Mouse (Mus musculus): ENCODE data around the gene Nr2f1. TPM values are rescaled to one million over a fixed set of nuclear protein-coding genes. Genes with fewer than 3 reads are reported as not detected.

Nr2f1 gene
- total RNA-seq, 2 experiments from 2014 or later = 15.0 to 18.4 TPM

GRCm38 (mm10) chr13:78179312-78180097, 20.1 kb downstream of the Nr2f1 start:
- DNase-seq = no peak

DNA sequence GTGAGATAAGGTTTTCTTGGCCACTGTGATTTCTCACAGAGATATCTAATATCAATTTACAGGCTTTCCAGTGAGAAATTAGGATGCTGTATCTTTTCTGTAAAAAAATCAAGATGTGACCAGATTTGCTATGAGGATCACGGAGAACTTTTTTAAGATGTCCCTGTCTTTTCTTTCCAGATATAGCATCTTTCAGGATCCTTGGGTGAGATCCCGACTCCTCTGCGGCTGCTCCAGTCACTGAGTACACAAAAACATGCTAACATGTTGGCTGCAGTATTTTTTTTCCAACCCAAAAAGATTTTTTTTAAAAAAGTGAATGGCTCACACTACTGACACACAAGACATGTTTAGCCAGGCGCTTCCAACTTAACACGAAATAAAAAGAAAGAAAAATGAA, 20.8 kb downstream of the Nr2f1 start:
- no peak for DNase-seq

- no peak for DNase-seq
These were observed 21.5 kb downstream of the Nr2f1 start for GRCm38 (mm10) chr13:78178021-78178420.

DNA sequence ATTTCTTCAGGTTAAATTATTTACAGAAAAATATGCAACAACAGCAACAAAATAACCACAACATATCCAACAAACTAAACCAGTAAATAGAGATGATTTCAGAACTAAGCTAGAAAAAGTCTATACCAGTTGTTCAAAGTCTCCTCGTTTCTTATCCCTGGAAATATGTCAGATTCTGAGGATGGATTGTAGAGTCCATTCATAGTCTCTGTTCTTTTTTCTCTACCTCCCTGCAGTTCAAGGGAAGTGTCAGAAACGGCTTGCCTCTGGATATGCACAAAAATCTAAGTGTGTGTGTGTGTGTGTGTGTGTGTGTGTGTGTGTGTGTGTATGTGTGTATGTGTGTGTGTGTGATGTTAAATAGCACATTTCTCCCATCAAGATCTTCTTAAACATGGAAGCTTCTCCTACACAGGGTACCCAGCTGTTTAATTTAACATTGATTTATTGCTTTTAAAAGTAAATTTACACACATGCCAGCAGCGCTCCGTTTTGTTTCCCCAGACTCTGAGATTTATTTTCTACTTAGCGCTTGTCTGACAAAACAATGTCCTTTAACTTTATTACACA, 22.1 kb downstream of the Nr2f1 start:
- DNase-seq = no peak

GRCm38 (mm10) chr13:78175821-78176380, 23.7 kb downstream of the Nr2f1 start:
- DNase-seq = no peak

DNA sequence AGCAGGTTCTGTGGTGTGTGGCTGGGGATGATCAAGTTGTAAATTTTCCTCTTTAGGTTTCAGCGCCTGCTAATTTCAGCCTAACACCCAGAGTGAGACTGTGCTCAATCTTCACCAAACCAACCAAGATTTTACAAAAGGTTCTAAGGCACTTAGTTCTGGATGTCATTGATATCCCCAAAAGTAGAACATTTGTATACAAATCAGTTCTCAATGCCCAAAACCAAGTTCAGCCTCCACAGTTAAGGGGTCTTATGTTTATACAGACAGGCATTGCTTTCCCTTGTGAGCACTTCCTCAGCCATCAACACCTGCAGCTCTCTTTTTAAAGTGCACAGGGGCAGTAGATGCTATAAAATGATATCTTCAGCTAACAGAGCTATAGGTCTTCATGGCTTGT, 24.7 kb downstream of the Nr2f1 start:
- no peak for DNase-seq

DNA sequence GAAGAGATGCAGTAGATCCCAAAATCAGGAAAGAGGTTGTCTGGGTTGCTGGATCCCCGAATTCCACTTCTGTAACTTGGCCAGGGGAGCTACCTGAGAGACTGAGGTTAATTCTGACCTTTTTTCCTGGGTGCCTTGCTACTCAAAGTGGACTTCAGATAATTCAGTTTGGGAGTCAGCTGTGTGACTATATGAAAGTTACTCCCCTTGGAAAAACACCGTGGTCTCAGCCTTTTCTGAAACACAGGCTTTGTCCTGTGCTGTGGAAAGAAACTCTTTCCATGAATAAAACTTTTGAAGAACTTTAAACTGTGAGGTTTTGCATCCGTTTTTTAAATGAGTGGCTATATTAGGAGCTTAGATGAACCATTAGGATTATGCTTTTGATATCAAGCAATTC, 25.4 kb downstream of the Nr2f1 start:
- DNase-seq = no peak

DNA sequence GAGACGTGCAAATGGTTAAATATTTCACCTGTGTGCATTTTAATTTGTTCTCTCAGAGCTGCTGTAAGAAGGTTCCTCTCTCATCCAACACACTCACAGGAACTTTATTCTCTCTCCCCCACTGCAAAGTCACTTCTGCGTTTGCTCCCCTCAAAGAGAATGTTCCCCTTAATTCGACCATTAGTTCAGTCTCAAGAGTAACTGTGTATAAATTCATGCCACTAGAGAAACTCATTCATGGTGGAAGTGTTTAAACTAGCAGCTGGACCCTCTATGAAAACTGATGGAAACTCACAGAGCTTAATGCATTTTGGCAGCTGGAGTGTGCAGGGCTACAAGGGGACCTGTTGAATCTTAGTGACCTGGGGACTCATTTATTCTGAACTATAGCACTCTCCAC, 26.7 kb downstream of the Nr2f1 start:
- DNase-seq = no peak

DNA sequence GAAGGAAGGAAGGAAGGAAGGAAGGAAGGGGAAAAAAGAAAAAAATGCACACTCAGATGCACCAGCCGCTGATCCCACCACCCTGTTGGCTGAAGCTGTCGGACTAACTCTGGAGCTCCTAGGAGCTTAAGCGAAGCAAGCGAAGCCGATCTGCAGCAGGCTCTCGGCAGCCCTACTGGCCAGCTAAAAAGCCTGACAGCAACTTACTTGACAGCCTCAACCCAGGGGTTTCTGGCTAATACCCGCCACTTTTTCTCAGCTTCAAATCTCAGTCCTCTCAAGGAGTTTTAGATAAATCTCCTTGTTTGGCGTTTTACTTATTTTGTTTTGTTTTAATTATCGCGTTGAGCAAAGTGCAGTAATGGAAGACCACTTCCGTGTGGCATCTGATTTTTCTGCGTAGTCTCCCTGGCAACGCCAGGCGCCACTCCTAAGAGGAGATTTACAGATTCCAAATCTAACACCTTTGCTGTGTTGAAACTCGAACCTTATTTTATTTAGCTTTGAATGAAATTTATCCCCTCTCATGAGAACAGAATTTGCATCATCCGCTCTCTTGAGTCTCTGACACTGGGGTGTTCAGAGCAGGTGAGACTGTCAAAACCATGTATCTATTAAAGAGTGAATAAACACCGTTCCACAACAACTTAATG, 27.4 kb downstream of the Nr2f1 start:
- no peak for DNase-seq

GRCm38 (mm10) chr13:78171320-78171719, 28.2 kb downstream of the Nr2f1 start:
- DNase-seq = peak; percentile 66

- DNase-seq = no peak
These were observed 31.4 kb downstream of the Nr2f1 start for GRCm38 (mm10) chr13:78168166-78168565.

- DNase-seq = no peak
These were observed 34.6 kb downstream of the Nr2f1 start for GRCm38 (mm10) chr13:78164941-78165340.

DNA sequence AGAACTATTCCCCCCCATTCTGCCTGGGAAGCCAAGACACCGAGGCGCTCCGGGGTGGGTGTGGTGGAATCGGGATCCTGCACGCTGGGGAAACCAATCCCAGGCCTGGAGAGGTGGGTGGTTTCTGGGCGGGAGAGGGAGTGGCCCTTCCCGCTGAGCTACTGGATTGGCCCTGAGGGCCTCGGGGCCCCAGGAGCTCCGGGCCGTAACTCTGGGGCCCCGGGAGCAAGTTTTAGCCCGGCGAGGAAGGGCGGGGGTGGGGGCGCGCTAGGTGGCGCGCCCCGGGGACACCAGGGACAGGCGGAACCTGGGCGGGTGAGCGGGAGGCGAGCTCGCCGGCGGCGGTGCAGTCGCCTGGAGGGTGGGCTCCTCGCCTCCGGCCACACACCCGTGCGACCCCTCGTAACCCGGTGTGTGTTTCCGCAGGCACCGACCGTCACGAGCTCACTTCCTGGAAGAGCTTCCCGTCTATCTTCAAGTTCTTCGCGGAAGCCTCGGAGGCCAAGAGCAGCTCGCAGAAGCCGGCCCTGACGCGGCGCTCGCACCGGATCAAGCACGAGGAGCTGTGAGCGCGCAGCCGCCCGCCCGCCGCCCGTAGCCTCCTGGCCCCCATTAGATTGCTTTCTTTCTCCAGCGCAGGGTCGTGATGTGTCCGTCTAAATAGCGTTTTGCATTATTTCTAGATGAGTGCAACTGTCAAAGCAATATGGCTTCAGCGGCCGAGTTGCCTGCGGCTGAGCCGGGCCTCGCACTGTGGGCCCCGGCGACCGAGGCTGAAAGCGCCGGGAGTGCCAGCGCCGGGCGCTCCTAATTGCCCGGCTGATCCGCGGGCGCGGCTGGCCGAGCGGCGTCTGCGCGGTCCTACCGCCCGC, 36.2 kb downstream of the Nr2f1 start:
- peak; percentile 85 for DNase-seq

- DNase-seq = no peak
These were observed 37.4 kb downstream of the Nr2f1 start for GRCm38 (mm10) chr13:78162149-78162548.

DNA sequence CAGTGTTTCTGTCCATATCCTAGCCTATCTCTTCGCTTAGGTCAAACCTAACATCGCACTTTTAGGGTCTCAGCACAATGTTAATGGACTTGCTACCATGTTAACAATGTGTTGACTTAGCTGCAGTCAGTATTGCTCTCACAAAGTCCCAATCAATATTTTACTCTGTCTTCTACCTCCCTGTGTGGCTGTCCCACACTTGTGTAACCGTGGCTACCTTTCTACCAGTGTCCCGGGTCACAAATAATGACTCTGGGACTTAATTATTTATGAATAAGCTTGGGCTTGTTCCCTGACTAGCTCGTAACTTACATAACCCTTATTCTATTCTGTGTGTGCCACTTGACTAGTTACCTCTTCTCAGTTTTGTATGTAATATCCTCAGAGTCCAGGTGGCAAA, 42.1 kb downstream of the Nr2f1 start:
- no peak for DNase-seq

Other genes with a start within 250 kb of the Nr2f1 start
- 1 to 10 TPM in 1 of 2 experiments, under 1 TPM in 1; 0.75 to 2.0 TPM for gene Pou5f2, start 174.9 kb downstream of the Nr2f1 start, total RNA-seq (2021)

All from adrenal gland, postnatal 10 days (tissue).